Mouse (Mus musculus) regulatory T cell (primary cell): ENCODE measurements around the gene Cdan1.
"Not testable (repeated sequence)": the region's sequence is repeated elsewhere in the genome, so short reads cannot be mapped to it uniquely, and the experiment has no call there.

Experiments used
- in situ Hi-C: fragments of 300-600 bp; cut with MboI, MseI; formaldehyde crosslinking; loops from one replicate; pipeline ENCODE4 v1.15.1; 2025; ENCODE audit warnings: high pct_unique_total_duplicates

Cdan1 gene

DNA sequence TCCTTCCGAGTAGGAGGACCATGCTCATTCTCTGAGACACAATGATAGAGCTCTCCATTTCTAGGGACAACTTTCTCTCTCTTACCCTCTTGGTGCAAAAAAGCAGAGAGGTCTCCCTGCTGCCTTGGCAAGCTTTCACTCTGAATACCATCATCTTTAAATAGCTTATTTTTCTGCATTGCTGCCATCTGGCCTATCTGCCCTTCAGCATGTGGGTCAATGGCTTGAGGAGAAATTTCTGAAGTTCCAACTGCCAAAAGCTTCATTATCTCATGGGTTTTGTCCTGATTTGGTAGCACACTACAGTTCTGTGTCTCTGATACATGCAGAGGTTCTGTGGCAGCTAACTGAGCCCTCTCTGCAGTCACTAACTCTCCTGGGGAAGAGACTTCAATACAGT is 104.4 kb downstream of the Cdan1 start:
- in situ Hi-C loops, result no loop called here

DNA sequence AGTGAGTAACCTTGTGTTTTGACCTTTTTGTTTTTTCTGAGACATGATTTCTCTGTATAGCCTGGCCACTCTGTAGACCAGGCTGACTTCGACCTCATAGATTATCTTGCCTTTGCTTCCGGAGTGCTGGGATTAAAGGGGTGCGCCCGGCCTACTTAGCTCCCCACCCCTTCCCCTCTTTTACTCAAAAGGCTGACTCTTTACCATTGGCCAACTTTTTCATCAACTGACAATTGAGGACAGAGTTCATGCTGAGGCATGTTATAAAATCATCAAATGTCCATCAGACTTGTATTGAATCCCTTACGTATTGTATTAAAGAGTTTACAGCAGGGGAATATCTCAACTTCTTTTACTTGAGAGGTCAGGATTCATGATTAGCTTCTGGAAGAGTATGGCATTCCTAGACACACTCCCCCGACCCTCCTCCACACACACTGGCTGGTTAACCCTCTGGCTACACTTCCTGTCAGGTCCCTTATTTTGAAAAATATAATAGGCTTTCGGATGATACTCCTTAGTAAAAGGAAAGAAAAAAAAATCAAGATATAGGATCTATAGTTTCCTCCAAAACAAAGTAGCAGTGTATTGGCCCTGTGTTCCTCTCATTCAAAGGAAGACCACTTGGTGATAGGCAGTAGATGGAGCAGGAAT is 117.9 kb downstream of the Cdan1 start:
- in situ Hi-C loops, result no loop called here

DNA sequence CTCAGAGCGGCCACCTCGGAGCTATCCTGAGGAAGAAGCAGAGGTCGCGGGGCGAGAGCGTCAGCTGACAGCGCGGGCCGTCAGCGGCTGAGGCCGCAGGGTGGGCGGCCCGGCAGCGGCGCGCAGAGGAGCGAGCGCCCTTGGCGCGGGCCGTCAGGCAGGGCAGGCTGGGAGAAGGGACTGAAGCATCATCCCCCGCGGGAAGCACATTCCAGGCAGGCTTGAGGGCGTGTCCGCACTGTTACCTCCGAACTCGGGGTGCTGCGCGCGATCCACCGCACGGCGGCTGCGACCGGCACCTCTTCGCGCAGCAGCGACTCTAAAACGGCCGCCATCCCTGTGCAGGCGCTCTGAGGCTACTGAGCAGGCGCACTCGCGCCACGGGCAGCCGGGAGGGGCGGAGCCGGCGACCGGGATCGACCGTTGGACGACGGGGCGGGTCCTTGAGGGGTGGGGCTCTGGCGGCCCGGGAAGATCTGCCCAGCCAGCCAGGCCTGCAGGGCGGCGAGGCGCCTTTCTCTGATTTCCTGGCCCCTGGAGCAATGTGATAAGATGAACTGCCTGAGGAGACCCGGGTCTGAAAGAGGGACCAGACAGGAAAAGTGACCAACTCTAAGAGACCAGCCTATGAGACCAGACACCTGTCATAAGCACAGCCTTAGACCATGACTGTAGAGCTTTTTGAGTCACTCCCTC is 118.6 kb downstream of the Cdan1 start:
- in situ Hi-C loops, result no loop called here

DNA sequence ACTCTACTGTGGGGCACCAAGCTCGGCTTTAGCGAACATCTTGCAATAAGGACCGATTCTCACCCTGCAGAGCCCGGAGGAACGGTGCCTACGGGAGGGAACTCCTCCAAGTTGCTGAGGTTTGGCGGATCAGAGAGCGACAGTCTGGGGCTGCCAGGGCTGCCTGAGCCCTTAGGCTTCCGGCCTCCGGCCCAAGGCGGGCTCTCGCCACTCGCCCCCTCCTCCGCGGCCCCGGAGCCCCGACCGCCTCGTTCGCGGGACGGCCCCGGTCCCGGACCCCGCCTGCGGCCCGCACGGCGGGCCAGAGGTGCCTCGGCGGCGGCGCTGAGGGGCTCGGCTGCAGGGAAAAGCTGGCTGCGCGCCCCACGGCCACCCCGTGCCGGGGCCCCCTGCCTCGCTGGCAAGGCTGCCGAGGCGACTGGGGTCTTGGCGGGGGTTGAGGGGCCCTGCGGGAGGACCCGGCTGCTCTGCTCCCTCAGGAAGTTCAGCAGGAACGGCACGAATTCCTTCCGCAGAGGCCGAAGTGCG is 119.2 kb downstream of the Cdan1 start:
- in situ Hi-C loops, result no loop called here

DNA sequence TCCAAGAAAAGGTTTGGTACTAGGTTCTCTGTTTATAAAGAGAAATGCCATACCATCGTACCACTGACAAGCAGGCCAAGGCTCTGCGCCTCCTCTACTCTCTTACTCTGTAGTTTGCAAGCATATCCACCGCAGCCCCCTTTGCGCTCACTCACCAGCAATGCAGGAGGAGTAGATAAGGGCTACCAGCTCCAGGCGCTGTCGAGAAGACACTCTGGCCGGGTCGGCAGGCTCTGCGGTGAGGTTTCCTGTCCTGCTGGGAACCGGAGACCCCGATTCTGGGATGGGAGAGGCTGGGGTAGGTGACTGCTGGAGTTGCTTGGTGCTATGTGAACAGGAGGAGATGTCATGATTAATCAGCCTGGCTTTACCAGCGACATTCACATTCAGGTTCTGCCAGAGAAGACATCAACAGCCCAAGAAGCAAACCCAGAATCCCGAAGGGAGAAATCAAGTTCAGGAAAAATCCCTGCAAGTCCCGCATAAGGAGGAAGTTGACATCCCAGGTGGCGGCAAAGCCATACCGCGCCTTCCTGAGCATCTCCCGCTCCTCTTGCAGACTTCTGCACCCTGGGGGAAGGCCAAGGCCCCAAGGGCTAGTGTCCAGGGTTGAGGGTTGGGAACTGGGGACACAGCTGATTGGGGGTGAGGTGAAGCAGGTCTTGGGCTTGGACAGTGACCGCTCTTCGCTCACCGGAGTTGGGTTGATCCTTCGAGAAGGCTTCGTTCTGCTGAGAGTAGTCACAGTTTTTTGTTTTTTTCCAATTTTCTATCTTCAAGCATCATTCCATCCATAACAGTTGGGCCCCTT is 119.9 kb downstream of the Cdan1 start:
- in situ Hi-C loops, result no loop called here

DNA sequence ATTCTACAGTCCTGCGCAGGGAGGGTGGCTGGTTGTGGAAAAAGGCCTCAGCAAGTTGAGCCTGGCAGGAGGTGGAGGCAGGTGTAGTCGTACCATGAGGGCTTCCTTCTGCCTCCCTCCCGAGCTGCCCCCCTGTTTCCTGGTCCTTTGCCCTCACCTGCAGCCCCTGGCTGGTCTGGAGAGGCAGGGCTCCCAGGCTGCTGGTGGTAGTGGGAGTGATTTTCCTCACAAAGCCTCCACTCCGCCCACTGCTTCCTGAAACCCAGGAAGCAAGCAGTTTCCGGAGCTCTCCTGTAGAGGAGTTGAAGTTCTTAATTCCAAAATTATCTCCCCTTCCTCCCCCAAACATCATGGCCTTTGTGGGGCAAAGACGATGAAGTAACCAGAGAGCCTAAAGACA is 125.8 kb downstream of the Cdan1 start:
- in situ Hi-C loops, result no loop called here

DNA sequence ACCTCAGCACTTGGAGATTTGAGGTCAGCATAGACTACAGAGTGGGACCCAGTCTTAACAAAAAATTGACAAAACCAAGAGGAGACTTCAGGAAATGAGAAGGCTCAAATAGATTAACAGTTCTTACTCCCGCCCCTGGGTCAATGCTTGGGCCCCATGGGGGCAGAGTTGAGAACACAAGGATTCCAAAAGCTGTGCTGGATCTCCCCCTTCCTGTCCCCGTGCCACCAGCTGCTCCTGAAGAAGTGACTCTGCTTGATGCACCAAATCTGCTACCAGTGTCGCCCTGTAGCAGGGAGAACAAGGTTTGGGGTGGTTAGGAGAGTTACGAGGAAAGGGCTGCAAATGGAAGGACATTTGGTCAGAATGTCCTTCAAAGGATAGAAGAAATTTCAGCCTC is 126.3 kb downstream of the Cdan1 start:
- in situ Hi-C loops, result no loop called here

DNA sequence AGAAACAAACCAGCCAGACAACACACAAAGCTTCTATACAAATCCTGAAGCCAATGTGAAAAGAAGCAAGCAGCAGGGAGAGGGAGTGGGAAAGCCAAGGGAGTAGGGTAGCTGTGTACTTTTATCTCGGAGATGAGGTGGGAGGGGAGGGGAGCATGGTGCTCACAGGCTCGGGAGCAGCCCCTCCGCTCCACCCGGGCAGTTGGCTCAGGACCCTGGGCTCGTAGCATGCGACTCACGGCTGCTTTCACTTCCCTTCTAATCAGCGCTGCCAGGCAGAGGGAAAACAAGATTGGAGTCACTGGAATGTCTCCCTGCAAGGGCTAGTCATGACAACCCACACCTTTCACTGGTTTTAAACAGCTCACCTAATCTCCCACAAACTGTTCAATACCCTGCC is 127.4 kb downstream of the Cdan1 start:
- in situ Hi-C loops, result no loop called here

DNA sequence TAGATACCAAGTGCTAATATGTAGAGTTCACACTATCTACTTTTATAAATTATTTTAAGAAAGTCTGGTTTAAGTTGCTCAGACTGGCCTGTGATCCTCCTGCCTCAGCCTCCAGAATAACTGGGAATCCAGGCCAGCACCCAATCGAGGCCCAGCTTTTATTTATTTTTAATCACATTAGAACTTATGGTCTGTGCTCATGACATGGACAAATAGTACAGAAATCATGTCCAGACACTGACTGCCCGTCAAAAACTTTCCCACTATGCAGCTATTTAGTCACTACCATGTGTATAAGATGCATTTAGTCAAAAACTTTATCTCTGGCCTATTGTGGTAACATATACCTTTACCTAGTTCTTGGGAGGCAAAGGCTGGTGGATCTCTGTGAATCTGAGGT is 128.0 kb downstream of the Cdan1 start:
- in situ Hi-C loops, result no loop called here

DNA sequence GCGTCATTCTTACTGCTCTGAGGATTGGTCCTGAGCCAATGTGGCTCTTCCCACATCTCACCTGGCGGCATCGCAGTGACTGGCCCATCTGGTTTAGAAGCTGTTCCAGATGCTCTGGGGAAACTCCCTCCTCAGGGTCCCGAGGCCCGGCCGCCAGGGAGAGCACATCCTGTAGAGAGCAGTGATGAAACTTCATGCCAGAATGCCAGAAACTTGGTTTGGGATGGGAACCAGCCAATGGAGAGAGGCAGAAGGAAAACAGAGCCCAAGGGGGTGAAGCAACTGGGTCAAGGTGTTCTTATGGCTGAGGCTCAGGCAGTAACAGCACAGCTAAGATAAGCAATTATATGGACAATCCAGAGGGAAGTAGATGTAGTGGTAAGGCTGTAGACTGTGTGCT is 129.1 kb downstream of the Cdan1 start:
- in situ Hi-C loops, result no loop called here

DNA sequence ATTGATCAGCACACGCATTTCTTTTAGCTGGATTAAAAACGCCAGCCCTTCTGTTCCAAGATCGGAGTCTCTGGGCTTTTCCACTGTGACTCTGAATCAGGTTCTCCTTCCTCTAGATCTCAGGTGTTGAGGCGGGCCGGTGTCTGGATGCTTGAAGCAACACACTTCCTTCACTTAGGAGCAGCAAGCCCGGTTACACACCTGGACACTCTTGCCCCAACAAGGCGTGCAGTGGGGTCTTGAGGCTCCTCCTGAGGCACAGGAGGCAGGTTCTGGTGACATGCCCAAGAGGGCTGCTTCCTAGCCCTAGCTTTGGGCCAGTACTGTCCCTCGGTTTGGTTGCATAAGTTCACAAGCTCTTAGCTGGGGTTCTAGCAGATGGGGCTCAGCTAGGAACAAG is 131.4 kb downstream of the Cdan1 start:
- in situ Hi-C loops, result no loop called here

DNA sequence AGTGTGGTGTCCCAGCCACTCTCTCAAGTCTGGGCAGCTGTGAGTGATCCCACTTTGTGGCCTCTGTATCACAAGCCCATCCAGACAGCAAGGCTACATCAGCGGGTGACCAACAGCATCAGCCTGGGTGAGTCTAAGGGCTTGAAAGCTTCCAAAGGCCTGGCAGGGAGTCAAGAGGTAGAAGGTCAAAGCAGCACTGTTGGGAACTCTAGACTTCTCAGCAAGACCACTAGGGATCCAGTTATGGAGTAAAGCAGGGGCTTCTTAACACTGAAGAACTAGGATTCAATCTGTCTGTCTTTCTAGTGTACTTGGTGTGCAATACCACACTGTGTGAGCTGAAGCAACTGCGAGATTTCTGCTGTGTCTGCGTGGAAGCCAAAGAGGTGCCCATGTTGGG is 136.5 kb downstream of the Cdan1 start:
- in situ Hi-C loops, result no loop called here

DNA sequence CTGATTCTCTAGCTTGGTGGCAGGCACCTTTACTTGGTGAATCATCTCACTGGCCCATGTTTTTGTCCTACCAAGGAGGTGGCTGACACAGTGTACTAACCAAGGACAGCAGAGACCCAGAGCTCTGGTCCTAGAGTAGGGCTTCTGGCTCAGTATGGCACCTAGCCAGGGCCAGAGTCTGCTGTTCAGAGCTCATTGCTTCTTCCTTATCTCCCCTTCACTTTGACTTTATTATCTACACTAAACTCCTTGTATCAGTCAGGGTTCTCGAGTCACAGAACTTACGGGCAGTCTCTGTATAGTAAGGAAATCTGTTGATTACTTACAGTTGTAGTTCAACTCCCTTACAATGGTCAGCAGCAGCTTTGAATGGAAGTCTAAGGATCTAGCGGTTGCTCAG is 139.0 kb downstream of the Cdan1 start:
- in situ Hi-C loops, result no loop called here

DNA sequence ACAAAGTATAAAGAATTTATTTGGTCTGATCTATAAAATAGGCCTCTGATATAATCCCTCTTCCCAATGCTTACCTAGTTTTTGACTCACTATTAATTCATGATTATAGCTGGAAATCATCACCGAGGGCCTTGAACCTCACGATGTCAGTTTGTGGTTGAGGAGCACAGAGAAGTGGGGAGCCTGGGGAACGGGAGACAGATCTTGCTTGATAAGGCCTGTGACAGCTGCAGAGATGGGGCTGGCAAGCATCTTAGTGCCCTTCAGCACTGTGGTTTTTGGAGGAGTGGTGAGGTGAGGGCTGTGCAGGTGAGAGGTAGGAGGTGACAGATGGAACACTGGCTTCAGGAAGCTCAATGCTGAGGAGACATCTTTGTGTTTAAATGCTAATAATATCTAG is 139.8 kb downstream of the Cdan1 start:
- in situ Hi-C loops, result no loop called here

DNA sequence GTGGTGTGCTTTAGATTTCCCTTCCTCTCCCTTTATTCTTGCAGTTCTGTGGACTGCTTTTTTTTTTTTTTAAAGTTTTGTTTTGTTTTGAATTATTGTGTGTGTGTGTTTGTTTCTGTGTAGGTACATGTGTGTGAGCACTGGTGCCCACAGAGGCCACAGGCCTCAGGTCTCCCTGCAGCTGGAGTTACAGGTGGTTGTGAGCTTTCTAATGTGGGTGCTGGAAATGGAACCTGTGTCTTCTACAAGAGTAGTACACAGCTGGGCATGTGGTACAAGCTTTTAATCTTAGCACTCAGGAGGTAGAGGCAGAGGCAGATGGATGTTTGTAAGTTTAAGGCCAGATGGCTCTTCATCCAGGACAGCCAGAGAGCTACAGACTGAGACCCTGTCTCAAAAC is 142.9 kb downstream of the Cdan1 start:
- in situ Hi-C loops, result no loop called here

DNA sequence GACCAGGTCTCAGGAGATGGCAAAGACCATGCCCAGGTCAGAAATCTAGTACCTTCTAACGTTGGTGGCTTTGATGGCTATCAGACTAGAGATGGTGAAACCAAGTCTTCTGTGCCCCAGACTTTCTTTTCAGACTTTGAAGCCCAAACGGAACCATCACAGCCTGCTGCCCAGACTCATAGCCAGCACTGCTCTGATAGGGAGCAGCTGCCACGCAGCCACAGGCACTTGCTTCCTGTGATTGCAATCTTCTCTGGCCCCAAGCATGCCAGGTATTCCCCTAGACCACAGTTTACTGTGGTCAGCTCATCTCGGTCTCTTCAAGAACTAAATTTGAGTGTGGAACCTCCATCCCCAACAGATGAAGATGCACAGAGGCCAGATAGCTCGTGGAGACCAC is 147.3 kb downstream of the Cdan1 start:
- in situ Hi-C loops, result no loop called here

DNA sequence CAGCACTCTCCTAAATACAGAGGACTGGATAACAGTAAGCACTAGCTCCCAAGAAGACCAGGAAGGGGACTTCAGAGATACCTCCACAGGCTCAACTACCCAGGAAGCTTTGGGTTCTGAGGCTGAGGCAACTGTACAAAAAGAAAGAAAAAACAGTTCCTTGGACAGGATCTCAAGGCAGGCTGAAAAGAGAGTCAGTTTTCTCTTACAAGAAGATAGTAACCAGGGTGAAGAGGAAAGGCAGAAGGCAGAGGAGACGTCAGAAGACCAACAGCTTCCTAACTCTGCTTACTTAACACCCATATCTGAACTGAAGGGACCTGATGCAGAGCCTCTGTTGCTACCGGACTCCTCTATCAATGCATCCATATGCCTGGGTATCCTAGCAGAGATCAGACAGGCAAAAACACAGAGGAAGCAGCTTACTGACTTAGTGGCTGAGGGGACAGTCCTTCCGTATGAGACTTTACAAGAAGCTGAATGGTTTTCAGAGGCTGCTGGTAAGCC is 149.5 kb downstream of the Cdan1 start:
- in situ Hi-C loops, result no loop called here

DNA sequence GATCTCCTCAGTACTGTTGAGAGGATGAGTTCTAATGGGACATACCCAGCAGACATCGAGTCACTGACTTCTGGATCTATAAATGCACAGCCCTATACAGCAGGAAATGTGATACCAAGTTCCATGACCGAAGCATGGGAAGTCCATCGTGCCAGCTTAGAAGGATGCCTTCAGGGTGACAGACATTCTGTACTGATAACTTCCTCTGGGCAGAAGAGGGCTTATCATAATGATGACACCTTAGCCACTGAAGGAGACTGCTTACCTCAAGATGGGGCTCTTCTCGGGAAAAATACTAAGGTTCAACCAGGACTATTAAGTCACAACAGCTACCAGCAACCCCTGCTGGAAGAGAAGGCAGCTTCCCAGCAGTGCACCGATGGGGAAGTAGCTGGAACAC is 152.2 kb downstream of the Cdan1 start:
- in situ Hi-C loops, result loop anchor here (5.0 kb wide), 1 partner anchor 70 kb away; no protein-coding TSS in a partner anchor

DNA sequence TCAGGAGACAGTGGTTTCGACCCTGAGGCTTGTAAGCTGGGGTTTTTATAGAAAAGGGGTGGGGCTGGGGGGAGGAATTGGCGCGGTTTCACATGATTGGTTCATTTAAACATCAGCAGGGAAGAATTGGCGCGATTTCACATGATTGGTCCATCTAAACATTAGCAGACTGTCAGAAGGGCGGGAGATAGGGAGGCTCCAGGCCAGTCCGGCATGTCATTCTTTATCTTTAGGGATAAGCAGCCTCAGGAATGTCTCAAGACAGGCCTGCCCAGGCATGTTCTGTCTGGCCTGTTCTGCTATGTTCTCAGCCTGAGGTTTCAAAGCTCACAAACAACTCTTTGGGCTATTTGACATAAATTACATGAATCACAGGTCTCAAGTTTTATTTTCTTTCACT is 168.8 kb downstream of the Cdan1 start:
- in situ Hi-C loops, result not testable (repeated sequence)

DNA sequence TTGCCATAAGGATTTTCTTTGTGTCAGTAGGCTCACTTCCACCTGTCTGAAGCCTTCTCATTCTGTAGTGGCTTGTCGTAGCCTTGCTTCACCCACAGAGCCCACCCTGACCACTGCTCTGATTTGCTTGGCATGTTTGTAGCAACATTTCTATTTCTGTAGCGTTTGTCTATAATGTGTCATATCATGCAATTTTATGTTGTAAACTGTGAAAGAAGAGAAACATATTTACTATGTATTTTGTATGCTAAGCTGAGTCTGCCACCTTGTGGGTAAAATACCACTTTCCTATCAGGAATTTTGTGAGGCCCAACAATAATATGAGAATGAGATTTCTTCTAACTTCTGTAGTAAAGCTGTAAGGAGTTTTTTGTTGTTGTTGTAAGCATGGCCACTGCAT is 179.7 kb downstream of the Cdan1 start:
- in situ Hi-C loops, result no loop called here

DNA sequence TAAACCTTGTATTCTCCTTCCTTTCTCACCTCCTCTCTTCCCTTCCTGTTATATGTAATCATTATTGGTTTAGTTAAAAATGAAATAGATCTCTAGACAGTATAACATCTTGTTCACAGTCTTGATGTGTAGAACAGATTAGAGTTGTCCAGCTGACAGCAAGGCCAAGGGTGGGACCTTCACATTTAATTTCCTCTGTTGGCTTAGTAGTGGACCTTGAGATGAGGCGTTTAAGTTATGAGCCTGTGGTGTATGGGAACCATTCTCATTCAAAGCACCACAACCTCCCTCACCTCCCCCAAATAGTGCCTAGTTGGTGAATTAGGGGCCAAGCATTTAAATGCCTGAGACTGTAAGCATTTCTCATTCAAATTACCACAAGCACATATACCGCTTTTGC is 182.5 kb downstream of the Cdan1 start:
- in situ Hi-C loops, result no loop called here
